Mouse (Mus musculus) layer of hippocampus, postnatal 36 days (tissue): ENCODE results near the gene Phlda2. TPM values are rescaled to one million over a fixed set of nuclear protein-coding genes. Genes with fewer than 3 reads are reported as not detected.

Experiments used
- DNase-seq, 2 experiments: peaks; one replicate each; pipeline ENCODE4 v3.0.0; 2022
- total RNA-seq, 2 experiments: library from RNA; stranded (reverse); gene quantifications; 2 replicates each; pipeline ENCODE4 v1.2.3; 2021

The Phlda2 gene
- total RNA-seq, 2 experiments from 2014 or later = not detected

DNA sequence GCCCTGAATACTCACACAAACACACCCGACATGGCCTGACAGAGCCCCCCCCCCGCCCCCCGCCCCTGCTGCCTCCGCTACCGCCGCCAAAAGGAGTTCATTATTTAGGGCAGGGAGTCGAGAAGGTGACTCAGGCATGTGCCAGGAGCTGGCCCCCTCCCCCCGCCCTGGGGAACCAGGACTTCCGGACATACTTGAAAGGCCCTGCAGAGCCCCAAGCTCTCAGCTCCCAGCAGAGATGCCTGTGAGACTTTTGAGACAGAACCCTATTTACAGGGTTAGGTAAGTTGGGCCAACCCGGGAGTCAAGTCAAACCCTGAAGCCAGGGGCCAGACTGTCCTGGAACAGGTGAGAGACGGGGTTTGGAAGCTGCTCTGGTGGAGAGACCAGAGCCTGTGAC lies 41.0 kb downstream of the Phlda2 start:
- no peak for DNase-seq

- DNase-seq = no peak
Measured at GRCm38 (mm10) chr7:143461294-143461870, 41.6 kb downstream of the Phlda2 start.

DNA sequence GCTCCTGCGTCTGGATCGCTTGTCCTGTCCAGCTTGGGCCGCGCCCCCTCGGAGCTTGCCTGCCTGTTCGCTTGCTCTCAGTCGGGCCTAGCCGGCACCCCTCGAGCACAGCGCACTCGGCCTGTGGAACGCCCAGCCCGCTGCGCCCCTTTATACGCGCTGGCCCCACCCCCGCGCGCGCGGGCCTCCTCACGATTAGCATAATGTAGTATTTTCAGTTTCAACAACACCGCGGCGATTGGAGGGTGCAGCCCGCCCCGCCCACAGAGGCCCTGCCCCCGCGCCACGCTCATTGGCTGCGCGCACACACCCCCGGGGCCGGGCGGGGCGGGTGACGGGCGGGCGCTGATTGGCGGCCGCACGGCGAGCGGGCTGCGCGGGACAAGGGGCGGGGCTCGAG lies 42.1 kb downstream of the Phlda2 start, which contains the start of gene Cdkn1c:
Gene Cdkn1c (minus strand): TSS at position 177 of the 400 bp plus-strand sequence.
- DNase-seq = peak; percentile 75 to 85

DNA sequence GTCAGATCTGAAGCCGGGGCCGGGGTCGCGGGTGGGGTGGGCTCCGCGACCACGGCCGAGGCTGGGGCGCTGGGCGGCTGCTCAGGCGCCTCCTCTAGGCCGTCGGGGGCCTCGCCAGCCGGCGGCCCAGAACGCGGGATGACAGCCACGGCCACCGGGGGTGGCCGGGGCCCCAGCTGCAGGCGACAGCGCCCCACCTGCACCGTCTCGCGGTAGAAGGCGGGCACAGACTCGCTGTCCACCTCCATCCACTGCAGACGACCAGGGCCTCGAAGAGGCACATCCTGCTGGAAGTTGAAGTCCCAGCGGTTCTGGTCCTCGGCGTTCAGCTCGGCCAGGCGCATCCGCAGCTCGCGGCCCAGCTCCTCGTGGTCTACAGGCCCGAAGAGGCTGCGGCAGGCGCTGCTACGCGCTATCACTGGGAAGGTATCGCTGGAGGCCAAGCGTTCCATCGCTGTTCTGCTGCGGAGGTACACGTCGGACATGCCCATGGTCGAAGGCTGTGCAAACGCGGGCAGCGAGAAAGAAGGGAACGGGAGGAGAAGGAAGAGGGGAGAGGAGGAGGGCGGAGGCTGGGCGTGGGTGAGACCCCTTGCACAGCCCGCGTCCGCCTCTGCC lies 42.6 kb downstream of the Phlda2 start:
- no peak for DNase-seq

- DNase-seq = no peak
Measured at GRCm38 (mm10) chr7:143459332-143460211, 43.4 kb downstream of the Phlda2 start.

GRCm38 (mm10) chr7:143458963-143459331 lies 44.0 kb downstream of the Phlda2 start:
- DNase-seq = no peak

Other genes with a start within 250 kb of the Phlda2 start
- 1 to 10 TPM; 3.6 to 6.7 TPM for gene Cdkn1c, start 42.1 kb downstream of the Phlda2 start, total RNA-seq
- under 1 TPM; 0.28 to 0.65 TPM for gene Slc22a18, start 29.4 kb downstream of the Phlda2 start, total RNA-seq
- gene Nap1l4, start 46.0 kb upstream of the Phlda2 start, total RNA-seq = 100 to 1,000 TPM; 114 to 122 TPM
- 10 to 100 TPM; 46.3 to 51.5 TPM for gene Cars, start 96.9 kb upstream of the Phlda2 start, total RNA-seq
- gene Tnfrsf26, start 125.6 kb upstream of the Phlda2 start, total RNA-seq = under 1 TPM in 1 of 2 experiments, not detected in 1; 0.10 TPM
- 1 to 10 TPM; 1.7 to 2.7 TPM for gene Tnfrsf22, start 146.5 kb upstream of the Phlda2 start, total RNA-seq
- gene Tnfrsf23, start 182.7 kb upstream of the Phlda2 start, total RNA-seq = 1 to 10 TPM; 1.1 to 1.4 TPM